Mouse (Mus musculus): ENCODE data around the gene Slc23a4. TPM values are rescaled to one million over a fixed set of nuclear protein-coding genes. Genes with fewer than 3 reads are reported as not detected.

The Slc23a4 gene
- 1 to 10 TPM; 2.0 to 2.5 TPM for total RNA-seq (2021)

- DNase-seq, result no peak
- intact Hi-C loops (cut with DNase I), result no loop called here
Observed at GRCm38 (mm10) chr6:34988081-34988761, at the start of gene Slc23a4. Gene Slc23a4 (minus strand): TSS chr6:34988404.

- DNase-seq, result no peak
- intact Hi-C loops (cut with DNase I), result no loop called here
Observed at GRCm38 (mm10) chr6:35033341-35033740, 45.1 kb upstream of the Slc23a4 start.

DNA sequence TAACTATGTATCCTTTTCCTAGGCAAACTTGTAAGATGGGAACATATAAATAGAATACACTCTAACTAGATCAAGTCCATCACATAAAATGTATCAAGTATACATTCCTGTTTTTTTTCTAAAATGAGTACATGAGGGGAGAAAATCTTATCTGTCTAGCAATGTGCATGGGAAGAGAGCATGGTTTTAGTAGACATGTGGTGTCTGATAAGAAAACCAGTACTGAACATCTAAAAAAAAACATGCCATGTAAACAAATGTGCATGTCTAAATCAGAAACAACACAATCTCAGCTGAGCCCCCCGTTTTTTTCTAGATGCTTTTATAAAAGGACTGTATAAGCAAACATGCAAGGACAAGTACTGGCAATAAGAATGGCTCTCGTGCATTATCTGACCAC, 44.5 kb upstream of the Slc23a4 start:
- intact Hi-C loops (cut with DNase I), result no loop called here
- no peak for DNase-seq

DNA sequence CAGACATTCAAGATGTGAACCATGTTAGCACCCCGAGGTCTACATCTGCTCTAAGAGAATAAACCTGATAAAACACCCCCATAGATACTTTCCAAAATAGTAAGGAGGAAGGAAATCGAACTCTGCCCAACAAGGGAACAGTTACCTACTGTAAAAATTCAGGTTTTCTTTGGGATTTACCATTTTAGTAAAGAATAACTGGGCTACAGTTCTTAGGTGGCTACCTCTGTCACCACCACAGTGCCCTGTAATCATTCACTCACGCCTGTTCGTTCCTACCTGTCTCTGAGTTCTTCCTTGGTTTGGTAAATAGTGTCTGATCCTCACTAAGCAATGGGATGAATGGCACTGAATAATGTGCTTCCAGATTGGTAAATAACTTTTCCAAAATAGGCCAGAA, 42.6 kb upstream of the Slc23a4 start:
- DNase-seq, result no peak
- intact Hi-C loops (cut with DNase I), result no loop called here

DNA sequence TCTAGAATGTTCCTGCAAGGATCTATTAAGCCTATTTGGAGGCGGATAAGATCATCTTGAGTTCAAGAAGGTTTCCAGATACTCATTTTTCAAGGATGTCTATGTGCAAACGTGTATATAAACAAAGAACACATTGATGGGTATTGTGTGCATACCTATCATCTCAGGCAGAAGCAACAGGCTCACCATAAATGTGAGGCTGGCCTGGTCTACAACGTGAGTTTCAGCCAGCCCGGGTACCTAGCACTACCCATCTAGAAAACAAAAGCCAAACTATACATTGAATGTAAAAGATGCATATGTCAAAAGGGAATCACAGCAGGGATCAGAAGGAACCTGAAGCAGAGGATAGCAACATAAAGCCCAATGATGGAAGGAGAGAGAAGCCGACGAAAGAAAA, 42.0 kb upstream of the Slc23a4 start:
- intact Hi-C loops (cut with DNase I), result no loop called here
- no peak for DNase-seq

DNA sequence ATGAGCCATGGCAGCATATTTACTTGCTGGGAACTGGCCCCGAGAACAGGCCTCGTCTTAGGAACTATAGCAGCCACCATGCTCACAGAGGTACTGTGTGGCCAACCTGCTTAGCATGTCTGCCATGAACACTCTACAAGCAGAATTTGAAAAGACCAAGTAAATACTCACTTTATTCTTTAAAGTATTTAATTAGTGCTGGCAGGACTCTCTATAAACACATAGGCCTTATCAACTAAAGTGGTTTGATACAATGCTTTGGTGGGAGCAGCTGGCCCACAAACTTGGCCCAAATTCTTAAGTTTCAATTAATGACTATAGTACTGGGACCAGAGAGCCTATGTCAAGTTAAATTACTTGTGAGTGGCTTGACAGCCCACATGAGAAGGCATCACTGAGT, 39.8 kb upstream of the Slc23a4 start:
- no peak for DNase-seq
- intact Hi-C loops (cut with DNase I), result no loop called here

- DNase-seq, result no peak
- intact Hi-C loops (cut with DNase I), result no loop called here
Observed at GRCm38 (mm10) chr6:35027257-35027656, 39.1 kb upstream of the Slc23a4 start.

GRCm38 (mm10) chr6:35016624-35017023, 28.4 kb upstream of the Slc23a4 start:
- no peak for DNase-seq
- intact Hi-C loops (cut with DNase I), result no loop called here

DNA sequence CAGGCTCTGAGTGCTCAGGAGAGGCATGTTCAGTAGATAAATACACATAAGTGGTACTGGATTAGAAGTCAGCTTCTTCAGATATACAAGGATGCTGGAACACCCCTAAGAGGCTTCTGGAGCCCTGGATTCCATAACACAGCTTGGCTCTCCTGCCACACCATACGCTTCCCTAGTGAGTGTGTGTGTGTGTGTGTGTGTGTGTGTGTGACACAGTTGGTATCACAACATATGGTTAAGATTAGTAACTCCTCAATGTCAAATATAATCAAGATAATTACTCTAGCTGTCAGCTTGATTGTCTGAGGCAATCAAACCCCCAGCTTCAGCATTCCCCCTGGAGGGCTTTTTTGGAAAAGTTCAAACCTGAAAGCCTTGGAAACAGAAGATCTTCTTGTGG, 23.7 kb upstream of the Slc23a4 start:
- intact Hi-C loops (cut with DNase I), result no loop called here
- no peak for DNase-seq

- intact Hi-C loops (cut with DNase I), result no loop called here
- no peak for DNase-seq
Observed at GRCm38 (mm10) chr6:35010705-35011104, 22.5 kb upstream of the Slc23a4 start.

- peak; percentile 81 for DNase-seq
- intact Hi-C loops (cut with DNase I), result loop anchor here (10.0 kb wide), 1 partner anchor 173 kb away; the partner anchor contains the start of gene Nup205
Observed at GRCm38 (mm10) chr6:35002261-35002669, 14.1 kb upstream of the Slc23a4 start.

GRCm38 (mm10) chr6:34999101-34999500, 10.9 kb upstream of the Slc23a4 start:
- DNase-seq, result peak; percentile 32
- intact Hi-C loops (cut with DNase I), result loop anchor here (10.0 kb wide), 1 partner anchor 234 kb away; no protein-coding TSS in a partner anchor

DNA sequence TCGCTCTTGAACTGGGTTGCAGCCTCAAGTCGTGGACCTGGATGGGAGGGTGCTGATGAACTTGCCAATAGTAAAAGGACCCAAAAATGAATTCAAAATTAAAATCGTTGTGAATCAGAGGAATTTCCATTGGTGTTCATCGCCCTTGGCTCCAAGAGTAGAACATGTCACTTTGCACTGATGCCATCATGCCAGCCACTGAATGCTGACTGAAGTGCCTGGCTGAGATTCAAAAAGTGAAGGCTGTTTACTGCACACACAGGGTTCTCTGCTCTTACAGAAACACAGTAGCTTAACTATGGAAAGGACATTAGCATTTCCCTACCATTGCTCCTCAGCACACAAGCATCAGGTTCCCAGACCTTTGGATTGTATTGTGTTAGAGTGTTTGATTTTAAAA, 8.3 kb upstream of the Slc23a4 start:
- intact Hi-C loops (cut with DNase I), result loop anchor here (10.0 kb wide), 1 partner anchor 232 kb away; no protein-coding TSS in a partner anchor
- DNase-seq, result no peak

- DNase-seq, result peak; percentile 83
- intact Hi-C loops (cut with DNase I), result loop anchor here (10.0 kb wide), 1 partner anchor 230 kb away; no protein-coding TSS in a partner anchor
Observed at GRCm38 (mm10) chr6:34995265-34995681, 7.1 kb upstream of the Slc23a4 start.

DNA sequence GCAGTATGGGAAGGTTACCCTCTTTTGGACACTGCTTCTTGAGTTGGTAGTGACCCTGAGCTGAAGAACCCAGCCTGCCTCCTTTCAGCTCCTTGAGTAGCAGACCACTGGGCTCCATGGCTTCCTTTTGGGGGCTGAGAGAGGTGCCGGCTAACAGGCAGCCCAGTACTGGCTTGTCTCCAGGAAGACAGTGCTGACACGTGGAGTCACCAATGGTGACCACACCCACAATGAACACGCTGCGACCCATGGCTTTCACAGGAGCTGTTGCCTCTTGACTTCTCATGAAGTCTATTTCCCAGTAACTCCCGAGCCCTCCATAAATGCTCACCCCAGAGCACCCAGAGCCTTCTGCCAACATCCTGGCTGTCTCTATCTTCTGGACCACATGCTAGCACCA, 6.5 kb upstream of the Slc23a4 start:
- no peak for DNase-seq
- intact Hi-C loops (cut with DNase I), result loop anchor here (10.0 kb wide), 1 partner anchor 230 kb away; no protein-coding TSS in a partner anchor

GRCm38 (mm10) chr6:34989263-34989662, 1.1 kb upstream of the Slc23a4 start:
- intact Hi-C loops (cut with DNase I), result no loop called here
- DNase-seq, result no peak

GRCm38 (mm10) chr6:34987085-34987645, 1.0 kb downstream of the Slc23a4 start:
- no peak for DNase-seq
- intact Hi-C loops (cut with DNase I), result no loop called here

GRCm38 (mm10) chr6:34980661-34981060, 7.5 kb downstream of the Slc23a4 start:
- intact Hi-C loops (cut with DNase I), result no loop called here
- DNase-seq, result no peak

GRCm38 (mm10) chr6:34979291-34979690, 8.9 kb downstream of the Slc23a4 start:
- intact Hi-C loops (cut with DNase I), result no loop called here

DNA sequence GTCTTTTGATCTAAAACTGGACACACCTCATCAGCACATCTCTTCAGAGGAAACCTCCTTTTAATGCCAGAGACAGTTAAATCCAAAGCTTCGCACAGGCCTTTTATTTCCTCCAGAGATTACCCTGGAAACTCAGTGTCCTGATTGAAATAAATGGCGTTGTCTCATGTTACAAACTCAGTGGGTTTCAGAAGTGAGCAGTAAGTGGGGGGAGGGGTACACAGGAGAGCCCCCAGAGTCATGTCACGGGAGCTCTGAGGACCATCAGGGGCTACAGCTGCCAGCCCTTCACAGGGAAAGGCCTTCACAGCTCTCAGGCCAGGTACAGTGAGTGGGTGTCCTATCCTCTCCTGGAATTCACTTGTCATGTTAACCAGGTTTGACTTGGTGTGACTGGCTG, 17.0 kb downstream of the Slc23a4 start:
- intact Hi-C loops (cut with DNase I), result no loop called here

More at GRCm38 (mm10) chr6:34979291-34979690, 8.9 kb downstream of the Slc23a4 start:
- no peak for DNase-seq

GRCm38 (mm10) chr6:34965819-34966539, 22.2 kb downstream of the Slc23a4 start:
- intact Hi-C loops (cut with DNase I), result no loop called here
- no peak for DNase-seq

More for the DNA sequence above, 17.0 kb downstream of the Slc23a4 start:
- no peak for DNase-seq

DNA sequence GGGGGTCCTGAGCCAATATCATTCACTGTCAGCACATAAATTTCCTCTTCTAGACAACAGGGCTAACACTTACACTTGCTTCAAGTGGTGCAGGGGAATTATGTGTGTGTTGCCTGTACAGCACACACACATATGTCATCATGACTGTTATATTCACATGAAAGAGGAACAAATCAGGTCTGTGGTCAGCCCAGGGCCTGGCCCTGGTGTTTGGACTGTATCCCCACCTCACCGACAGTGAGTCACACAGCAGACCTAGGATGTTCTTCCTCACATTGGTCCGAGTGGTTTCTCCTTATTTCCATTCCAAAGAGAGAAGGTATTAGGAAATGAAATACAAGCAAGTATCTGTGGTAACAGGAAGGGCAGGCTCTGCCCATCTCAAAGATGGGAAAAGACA, 23.7 kb downstream of the Slc23a4 start:
- no peak for DNase-seq
- intact Hi-C loops (cut with DNase I), result no loop called here

All from left cerebral cortex, postnatal 4 days (tissue).